Mouse (Mus musculus) natural killer cell, adult 2 months (primary cell): ENCODE data around the gene Tnfsf10.
"Not testable (repeated sequence)": the region's sequence is repeated elsewhere in the genome, so short reads cannot be mapped to it uniquely, and the experiment has no call there.

Source experiments
- DNase-seq, 2 experiments: peaks; one replicate each; pipeline ENCODE4 v3.0.0; 2022; ENCODE audit warnings: low spot score in 2 of 2

The Tnfsf10 gene

DNA sequence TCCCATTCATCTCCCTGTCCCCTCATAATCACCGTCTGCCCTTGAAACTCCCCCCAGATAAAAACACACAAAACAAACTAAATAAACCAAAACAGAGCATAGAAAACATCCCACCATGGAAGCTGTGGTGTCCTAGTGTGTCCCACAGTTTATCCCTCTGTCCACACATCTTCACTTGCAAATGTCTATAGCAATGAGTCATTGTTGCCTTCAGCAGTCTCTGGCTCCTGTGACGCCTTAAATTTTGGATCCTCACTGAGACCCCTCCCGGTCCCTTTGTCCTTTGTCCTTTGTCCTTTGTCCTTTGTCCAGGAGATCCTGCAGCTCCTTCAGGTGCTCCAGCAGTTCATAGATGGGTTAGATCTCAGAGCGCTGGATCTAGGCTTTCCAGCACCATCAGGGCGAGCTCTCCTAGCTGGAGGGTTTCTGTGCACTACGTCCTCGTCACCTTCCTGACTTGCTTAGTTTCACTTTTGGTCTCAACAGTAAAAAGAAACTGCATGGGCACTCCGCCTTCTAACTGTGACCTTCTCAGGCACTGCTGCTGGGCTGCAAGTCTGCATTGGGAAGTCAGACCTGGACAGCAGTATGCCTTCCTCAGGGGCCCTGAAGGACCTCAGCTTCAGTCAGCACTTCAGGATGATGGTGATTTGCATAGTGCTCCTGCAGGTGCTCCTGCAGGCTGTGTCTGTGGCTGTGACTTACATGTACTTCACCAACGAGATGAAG is at the start of gene Tnfsf10:
Gene Tnfsf10, plus strand, starts transcription at position 470 of the 729 bp plus-strand sequence.
- DNase-seq, result peak; percentile 53 to 57

DNA sequence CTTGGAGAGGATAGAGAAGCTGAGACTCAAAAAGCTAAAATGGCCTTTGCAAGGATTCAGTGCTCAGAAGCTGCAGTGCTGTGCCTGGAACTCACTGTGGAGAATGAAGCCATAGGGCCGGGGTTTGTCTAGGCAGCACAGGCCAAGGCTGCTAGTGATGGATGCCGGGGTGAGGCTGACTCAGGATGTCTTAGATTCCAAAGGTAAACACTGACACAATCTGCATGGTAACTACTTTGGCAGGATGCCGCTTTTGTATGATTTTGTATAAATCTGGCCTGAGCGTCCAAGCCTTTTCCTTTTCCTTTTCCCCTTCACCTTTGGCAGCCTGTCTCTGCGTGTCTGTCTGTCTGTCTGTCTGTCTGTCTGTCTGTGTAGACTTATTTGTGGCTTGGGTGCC is 49.5 kb upstream of the Tnfsf10 start:
- DNase-seq, result no peak

DNA sequence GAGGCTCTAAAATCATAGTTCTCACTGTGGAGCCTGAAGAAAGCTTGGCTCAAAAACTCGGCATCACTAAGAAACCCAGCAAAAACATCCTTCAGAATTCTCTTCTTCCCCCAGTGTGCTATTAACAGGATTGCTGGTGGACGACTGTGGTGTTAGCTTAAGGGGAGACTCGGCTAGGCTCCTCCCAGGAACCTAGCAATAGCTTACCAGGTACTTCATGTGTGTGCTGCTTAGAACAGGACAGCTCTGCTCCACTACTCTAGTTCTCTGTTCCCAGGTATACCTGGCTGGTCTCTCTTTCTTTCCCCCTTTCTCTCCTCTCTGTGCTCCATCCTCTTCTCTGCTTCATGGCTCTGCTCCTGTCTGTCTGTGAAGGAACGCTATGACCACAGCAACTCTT is 48.9 kb upstream of the Tnfsf10 start:
- no peak for DNase-seq

DNA sequence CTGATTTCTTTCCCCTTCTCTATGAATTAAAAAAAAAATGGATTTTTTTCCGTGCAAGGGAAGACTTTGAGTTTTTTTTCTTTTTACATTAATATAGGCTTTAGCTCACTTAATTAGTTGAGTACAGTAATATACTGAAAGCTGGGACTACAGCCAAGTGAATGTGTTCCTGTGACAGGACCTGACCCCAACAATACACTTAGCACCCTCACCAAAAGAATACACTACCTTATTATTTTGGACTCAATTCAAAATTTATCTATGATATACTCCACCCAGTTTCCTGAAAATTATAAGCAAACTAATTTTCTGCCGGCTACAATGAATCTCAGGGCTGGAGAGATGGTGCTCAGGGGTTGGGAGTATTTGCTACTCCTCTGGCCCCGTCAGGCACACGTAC is 47.7 kb upstream of the Tnfsf10 start:
- no peak for DNase-seq

DNA sequence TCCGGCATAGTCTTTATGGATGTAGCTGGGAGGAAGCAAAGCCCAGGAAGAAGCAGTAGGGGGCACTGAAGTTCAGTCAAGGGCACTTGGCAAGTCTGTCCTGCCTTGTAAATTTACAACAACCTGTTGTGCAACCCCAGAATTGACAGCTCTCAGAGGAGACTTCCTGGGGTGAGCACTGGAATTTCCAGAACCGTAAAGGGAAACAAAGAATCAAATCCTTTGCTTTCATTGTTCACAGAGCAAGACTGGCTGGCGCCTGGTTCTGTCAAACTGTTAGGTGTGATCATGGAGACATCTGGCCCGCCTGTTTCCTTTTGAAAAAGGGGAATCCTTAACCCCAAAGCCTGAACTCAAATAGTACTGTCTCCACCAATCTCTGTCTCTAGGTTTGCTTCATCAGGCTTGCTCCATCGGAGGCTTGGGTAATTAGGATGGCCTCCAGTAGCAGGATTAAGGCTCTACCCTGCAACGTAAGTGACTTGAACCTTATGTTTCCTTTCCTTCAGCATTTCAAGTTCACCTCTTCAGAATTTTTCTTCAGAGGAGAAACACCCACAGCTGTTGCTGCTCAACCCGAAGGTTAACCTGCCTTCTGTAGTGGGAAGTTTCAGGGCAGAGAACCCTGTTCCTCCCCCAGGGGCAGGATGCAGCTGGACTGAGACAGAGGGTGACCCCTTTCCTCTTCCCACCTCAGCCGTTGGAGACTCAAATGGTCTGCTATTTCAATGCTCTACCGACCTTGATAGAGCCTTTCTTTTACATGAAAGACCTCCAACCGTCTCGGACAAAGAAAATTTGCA is 46.5 kb upstream of the Tnfsf10 start:
- DNase-seq, result peak; percentile 10 to 13

DNA sequence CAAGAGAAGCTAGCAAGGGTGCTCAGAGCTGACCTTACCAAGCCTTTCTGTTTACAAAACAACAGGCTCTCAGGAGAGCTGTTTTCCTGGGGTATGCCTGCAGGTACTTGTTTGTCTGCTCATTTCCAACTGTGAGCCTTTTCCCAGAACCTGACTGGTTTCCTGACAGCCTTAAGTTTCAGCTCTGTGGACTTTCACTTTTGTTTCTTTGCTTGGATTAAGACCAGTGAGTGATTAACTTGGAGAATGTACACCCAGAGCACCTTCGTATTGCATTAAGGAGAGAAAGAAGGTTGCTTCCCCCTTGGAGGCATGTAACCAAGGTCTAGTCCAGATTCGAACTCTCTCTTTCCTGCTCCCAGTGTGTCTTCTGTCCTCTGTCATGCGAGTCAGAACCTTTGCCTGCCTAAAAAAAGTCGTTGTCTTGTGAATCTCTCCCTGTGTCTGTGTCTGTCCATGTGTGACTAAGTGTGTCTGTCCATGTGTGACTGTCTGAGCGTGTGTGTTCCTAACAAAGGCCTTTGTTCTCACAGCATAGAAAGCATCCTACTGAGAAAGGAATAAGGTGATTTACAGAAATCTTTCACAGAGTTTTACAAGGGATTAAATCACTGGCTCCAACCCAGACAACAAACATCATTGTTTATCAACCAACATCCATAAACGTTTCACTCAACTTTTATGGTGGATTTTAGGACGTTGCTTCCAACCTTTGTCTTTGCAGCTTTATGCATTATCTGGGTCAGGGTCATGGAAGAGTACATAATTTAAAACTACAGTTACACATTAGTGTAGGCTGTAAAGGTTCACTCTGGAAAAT is 43.7 kb upstream of the Tnfsf10 start:
- DNase-seq, result no peak

DNA sequence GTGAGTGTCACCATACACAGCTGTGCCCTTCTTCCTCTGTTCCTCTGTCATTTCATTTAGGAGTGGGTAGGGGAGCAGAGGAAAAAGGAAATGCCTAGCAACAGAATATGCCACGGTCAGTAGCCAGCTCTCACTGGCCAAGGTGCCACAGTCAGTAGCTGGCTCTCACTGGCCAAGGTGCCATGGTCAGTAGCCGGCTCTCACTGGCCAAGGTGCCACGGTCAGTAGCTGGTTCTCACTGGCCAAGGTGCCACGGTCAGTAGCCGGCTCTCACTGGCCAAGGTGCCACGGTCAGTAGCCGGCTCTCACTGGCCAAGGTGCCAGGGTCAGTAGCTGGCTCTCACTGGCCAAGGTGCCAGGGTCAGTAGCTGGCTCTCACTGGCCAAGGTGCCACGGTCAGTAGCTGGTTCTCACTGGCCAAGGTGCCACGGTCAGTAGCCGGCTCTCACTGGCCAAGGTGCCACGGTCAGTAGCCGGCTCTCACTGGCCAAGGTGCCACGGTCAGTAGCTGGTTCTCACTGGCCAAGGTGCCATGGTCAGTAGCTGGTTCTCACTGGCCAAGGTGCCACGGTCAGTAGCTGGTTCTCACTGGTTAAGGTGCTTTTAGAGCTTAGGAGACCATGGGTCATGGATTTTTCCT is 37.4 kb upstream of the Tnfsf10 start:
- DNase-seq, result not testable (repeated sequence)

DNA sequence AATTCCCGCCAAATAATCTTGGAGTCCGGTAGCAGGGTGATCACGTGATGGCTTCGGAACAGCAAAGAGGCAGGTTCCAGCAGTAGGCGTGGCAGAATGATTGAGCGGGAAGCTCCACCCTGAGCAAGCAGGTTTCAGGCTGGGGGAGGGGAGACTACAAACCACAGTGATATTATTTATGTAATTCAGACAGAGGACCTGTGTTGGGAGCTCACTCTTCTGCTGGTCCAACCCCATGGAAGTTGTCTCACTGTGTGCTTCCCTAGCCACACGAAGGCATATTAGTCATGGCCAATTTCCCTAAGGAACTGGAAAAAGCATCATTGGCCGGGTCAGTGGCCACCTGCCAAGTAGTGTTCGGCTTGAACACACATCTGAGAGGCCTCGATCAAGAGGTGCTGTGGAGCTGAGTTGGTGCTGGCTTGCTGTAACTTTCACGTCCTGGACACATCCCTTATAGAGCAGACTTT is 36.5 kb upstream of the Tnfsf10 start:
- DNase-seq, result no peak

DNA sequence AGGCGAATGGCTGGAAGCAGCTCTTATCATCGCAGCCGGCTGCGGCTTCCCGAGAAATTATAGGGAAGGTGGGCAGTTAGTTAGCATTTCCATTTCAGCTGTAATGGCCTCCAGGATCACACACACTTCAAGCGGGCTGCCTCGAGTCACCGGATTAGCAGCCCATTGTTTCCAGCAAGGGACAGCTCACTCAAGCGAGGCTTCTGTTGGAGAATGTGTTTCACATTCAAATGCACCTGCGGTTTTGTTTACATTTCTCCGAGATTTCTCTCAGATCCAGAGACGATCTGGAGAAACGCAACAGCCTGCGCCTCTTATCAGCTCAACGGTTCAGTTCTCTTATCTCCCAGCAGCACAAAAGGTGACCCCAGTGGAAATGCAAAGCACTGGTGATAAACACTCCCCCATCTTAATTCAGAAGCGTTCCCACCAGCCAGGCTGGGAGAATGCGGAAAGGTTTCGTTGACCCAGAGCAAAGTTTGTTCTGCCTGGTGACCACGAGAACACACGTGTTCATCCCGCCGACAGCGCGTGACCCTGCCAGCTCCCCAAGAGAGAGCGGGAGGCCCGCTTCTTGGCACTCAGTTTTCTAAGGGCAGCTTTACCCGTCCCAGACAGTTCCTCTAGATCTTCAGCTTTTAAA is 33.6 kb upstream of the Tnfsf10 start:
- no peak for DNase-seq

DNA sequence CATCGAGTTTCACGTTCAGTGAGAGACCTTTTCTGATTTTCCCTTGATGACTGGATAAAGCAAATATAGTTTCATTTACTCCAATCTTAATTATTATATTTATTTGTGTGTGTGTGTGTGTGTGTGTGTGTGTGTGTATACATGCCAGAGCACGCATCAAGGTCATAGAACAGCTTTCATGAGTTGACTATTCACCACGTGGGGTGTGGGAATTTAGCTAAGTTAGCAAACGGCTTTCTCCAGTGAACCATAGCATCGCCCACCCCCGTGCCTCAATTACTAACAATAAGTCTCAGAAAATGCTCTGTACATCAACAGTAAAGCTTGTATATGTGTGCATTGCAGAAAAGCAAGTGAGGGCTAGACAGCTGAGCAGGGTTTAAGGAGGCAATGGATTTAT is 33.0 kb upstream of the Tnfsf10 start:
- DNase-seq, result no peak

DNA sequence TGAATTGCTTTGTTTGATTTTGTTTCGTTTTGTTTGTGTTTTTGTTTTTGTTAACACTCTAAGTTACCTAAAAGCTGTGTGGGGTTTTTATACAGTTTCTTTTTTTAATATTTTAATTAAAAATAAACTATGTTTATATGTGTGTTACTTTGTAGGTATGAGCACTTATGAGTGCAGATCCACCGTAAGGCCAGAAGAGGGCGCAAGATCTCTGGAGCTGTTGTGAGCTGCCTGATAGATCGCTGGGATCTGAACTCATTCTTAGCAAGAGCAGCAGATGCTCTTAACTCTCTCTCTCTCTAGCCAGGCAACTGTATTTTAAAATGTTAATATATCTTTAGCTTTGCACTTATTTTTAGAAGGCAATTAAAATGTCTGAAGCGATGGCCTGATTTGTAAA is 32.6 kb upstream of the Tnfsf10 start:
- DNase-seq, result peak in 1 of 2 experiments; percentile 10

DNA sequence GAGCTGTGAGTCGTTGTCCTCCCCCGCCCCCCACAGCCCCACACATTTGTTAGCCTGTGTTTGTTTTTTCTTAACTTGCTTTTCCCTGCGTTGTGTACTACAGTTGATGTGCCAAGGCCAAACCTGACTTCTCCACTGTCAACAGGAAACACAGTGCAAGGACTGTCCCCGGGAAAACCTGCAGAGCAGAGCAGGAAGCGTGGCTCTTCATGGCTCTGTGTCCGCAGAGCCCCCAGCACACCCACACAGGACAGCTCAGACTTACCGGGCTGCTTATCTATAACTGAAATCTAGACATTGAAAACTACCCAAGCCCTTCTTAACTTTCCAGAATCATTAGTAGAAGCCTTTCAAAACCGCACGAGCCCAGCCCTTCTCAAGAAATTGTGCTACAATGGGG is 31.8 kb upstream of the Tnfsf10 start:
- DNase-seq, result no peak

DNA sequence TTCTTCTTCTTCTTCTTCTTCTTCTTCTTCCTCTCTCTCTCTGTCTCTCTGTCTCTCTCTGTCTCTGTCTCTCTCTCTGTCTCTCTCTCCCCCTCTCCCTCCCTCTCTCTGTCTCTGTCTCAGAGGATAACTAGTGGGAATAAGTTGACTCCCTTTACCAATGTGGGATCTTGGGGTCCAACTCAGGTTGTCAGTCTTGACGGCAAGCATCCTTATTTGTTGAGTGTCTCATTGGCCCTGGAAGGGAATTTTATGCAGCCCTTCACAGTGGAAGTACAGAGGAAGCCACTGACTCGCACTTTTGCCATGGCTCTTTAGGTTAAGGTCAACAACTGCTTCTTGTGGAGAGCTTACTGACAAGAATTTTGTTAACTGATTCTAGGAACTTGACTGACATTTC is 28.5 kb upstream of the Tnfsf10 start:
- DNase-seq, result no peak

DNA sequence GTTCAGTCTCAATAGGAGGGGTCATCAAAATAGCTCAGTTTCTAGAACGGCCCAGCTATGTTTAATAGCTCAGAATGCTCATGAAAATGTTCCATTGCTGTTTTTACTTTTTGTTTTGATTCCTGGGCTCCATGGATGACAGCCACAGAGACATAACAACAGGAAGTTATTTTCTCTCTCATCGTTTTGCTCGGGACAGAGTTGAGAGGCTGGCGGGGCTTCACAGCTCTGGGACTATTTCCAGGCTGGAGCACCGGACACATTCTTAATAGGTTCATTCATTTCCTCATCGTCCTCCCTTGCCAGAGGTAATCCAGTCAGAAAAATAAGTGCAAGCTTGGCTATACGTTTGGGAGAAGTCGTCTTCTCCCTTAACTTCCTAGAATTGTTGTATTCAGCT is 27.9 kb upstream of the Tnfsf10 start:
- DNase-seq, result no peak

DNA sequence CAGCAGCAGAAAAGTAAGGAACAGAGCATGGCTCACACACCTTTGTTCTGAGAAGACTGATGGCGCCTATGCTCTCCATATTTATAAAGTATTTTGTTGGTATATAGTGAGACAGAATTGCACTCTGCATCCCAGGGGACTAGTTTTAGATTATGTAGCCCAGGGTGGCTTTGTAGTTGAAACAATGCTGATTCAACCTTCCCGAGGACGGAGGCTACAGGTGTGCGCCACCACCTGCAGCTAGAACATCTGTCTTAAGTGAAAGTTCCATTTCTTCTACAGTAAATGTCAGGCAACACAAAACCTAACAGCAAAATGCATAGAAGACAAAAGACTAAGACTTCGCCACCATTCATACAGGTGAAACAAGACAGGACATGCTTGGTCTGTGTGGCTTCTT is 26.5 kb upstream of the Tnfsf10 start:
- no peak for DNase-seq

DNA sequence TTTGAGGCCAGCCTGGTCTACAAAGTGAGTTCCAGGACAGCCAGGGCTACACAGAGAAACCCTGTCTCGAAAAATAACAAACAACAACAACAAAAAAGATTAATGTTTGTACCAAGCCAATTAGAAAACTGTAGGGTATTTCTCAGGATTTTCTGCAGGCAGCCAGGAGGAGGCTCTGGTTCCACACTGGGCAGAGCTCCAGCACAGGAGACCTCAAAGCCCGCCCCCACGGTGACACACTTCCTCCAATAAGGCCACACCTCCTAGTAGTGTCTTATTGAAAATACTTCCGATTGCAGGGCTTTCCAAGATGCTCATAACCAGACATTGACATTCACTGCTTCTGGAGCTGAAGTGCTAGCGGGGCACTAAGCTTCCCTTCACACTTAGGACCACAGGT is 25.9 kb upstream of the Tnfsf10 start:
- DNase-seq, result not testable (repeated sequence)

DNA sequence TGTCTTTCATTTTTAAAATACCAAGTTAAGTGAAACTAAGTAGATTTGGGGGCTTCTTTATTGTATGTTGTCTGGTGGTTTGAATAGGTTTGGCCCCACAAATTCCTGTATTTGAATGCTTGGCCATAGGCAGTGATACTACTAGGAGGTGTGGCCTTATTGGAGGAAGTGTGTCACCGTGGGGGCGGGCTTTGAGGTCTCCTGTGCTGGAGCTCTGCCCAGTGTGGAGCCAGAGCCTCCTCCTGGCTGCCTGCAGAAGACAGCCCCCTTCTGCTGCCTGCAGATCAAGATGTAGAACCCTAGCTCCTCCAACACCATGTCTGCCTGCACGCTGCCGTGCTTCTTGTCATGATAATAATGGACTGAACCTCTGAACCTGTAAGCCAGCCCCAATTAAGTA is 25.4 kb upstream of the Tnfsf10 start:
- DNase-seq, result not testable (repeated sequence)

DNA sequence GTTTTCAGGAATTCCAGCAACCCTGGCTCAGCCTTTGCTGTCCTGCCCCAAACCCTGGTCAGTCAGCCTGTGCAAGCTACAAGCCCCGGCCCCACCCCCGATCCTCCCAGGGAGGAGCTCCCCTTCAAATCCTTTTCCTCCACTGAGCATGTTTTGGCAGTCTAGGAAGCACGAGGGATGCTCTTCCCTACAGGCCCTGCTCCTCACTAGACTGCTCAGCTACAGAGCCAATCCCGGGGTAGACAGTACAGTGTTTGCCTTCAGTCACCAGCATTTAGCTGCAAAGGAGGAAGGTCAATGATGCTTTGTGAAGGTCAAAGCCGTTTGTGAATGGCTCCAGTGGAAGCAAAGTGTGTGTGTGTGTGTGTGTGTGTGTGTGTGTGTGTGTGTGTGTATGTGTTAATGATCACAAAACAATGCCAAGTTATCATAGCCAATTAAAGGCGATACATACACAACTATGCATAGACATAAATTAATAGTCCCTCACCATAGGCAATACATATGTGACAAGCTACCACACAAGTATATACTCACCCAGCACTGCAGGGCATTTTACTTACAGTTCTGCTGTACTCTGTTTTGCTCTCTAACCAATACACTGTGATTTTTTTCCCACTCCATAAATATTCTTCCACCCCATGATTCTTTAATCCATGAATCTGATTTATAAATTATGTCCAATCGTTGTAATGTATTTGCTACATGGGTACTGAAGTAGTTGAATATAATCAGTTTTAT is 23.0 kb upstream of the Tnfsf10 start:
- DNase-seq, result no peak

DNA sequence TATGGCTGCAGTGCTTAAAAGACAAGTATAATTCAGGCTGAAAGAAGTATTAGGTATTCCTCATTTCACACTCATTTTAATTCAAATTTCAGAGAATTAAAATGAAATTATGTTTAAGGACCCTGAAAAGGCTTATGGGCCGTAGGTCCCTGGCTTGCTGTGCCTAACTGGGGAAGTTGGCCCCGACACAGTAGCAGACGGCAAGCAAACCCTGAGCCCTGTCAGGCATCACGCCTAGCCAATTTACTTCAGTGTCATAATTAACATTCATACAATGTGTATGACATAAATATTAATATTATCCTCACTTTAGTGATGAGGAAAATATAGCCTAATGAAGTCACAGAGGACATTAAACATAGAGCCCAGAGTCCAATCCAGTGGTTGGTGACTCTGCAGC is 16.4 kb upstream of the Tnfsf10 start:
- DNase-seq, result no peak

DNA sequence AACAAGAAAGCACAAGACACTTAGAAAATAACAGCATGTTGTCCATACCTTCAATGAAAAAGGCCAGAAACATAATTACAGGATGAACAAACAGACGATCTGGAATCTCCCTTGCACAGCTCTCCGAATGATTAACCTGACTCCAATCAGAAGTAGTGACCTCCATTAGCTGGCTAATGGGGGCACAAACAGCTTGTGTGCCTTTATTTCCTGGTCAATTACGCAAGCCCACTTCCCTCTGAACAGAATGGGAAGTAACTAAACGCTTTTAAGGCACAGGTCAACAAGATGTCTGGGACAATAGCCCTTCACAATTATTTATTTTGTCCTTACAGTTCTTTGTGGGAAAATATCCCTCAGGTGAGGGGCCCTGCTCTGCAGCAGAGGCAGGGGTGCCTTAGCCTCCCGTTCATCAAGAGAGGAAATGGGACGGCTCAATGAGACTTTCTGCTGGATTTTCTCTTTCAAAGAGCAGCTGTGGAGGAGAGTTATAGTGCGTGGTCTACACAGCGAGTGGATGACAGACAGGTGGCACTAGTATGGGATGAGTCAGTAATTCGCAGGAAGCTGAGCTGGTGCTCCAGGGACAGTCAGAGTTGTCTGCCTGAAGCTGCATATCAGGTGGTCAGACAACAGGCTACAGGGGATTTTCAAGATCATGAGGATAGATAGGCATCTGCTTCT is 14.3 kb upstream of the Tnfsf10 start:
- no peak for DNase-seq
